Mouse (Mus musculus): ENCODE measurements around the gene Car4. TPM values are rescaled to one million over a fixed set of nuclear protein-coding genes. Genes with fewer than 3 reads are reported as not detected.

Car4 gene
- 1.8 TPM for polyA plus RNA-seq (2014; fragmentation: Illumina TruSeq; extraction: RNeasy Lipid Tissue Mini Kit (QIAGEN cat#74804); ENCODE audit: low read depth, low replicate concordance)

GRCm38 (mm10) chr11:84957591-84958270 is at the start of gene Car4:
Car4 (plus strand) TSS chr11:84957786.

GRCm38 (mm10) chr11:84916053-84916702 is 41.4 kb upstream of the Car4 start, which contains the start of gene Znhit3:
Znhit3 (minus strand) TSS chr11:84916366.

Other genes starting within 250 kb of the Car4 start
- gene Mrm1, start 138.3 kb upstream of the Car4 start, polyA plus RNA-seq (2014; fragmentation: Illumina TruSeq; extraction: RNeasy Lipid Tissue Mini Kit (QIAGEN cat#74804); ENCODE audit: low read depth, low replicate concordance): 1.8 TPM
- 6.0 TPM for gene Dhrs11, start 128.8 kb upstream of the Car4 start, polyA plus RNA-seq (2014; fragmentation: Illumina TruSeq; extraction: RNeasy Lipid Tissue Mini Kit (QIAGEN cat#74804); ENCODE audit: low read depth, low replicate concordance)
- gene Ggnbp2, start 87.0 kb upstream of the Car4 start, polyA plus RNA-seq (2014; fragmentation: Illumina TruSeq; extraction: RNeasy Lipid Tissue Mini Kit (QIAGEN cat#74804); ENCODE audit: low read depth, low replicate concordance): 963 TPM
- gene Myo19, start 77.6 kb upstream of the Car4 start, polyA plus RNA-seq (2014; fragmentation: Illumina TruSeq; extraction: RNeasy Lipid Tissue Mini Kit (QIAGEN cat#74804); ENCODE audit: low read depth, low replicate concordance): 6.7 TPM
- gene Pigw, start 77.5 kb upstream of the Car4 start, polyA plus RNA-seq (2014; fragmentation: Illumina TruSeq; extraction: RNeasy Lipid Tissue Mini Kit (QIAGEN cat#74804); ENCODE audit: low read depth, low replicate concordance): 7.4 TPM
- 45.5 TPM for gene Znhit3, start 41.4 kb upstream of the Car4 start, polyA plus RNA-seq (2014; fragmentation: Illumina TruSeq; extraction: RNeasy Lipid Tissue Mini Kit (QIAGEN cat#74804); ENCODE audit: low read depth, low replicate concordance)
- gene Usp32, start 182.4 kb downstream of the Car4 start, polyA plus RNA-seq (2014; fragmentation: Illumina TruSeq; extraction: RNeasy Lipid Tissue Mini Kit (QIAGEN cat#74804); ENCODE audit: low read depth, low replicate concordance): 243 TPM
- 34.0 TPM for gene 1700125H20Rik, start 212.6 kb downstream of the Car4 start, polyA plus RNA-seq (2014; fragmentation: Illumina TruSeq; extraction: RNeasy Lipid Tissue Mini Kit (QIAGEN cat#74804); ENCODE audit: low read depth, low replicate concordance)

Data from testis, adult 10 weeks (tissue).